Mouse (Mus musculus) embryonic fibroblast, embryonic 13.5 days (primary cell): Measurements from ENCODE around the gene Sepsecs.

Experiments used
- CTCF ChIP-seq: IDR thresholded peaks from 2 replicates; pipeline ENCODE4 v1.5.1; 2011; ENCODE audit warnings: mild to moderate bottlenecking, control low read depth, low read length, moderate library complexity, borderline replicate concordance; ENCODE audit not compliant: insufficient read depth
- POLR2A ChIP-seq: IDR thresholded peaks from 2 replicates; pipeline ENCODE4 v1.6.1; 2011; ENCODE audit warnings: low read depth, mild to moderate bottlenecking, control low read depth, low read length, moderate library complexity

- TF ChIP-seq CTCF: no peak
- no peak for TF ChIP-seq POLR2A
These were observed 40.7 kb downstream of the Sepsecs start for GRCm38 (mm10) chr5:52628783-52629182.
